Mouse (Mus musculus): ENCODE measurements at regions not wholly inside any gene's neighbourhood (a gene's known extent, or its start where the extent isn't known, plus 50 kb on each side); places are given as distances from the start of the nearest gene placed in this dataset.
A peak's percentile ranks its signal among the peaks of the same experiment; 100 is the strongest.

GRCm38 (mm10) chr12:70713499-70714280, 111.6 kb upstream of the Frmd6 start:
- peak in 1 of 2 experiments; percentile 8 for DNase-seq
- WGBS: 62% methylated on average over 18 of the region's 18 CpGs
- Histone ChIP-seq H3K27me3 (ENCODE audit: control insufficient read depth, insufficient read depth, low read length) (no peaks in the 10 kb centered on the region), H3K27ac (no peak overlapping the region; the same call in 1 of the 2 replicates), H3K79me2 (replicated peaks; ENCODE audit: control insufficient read depth, insufficient read depth, low read length) (no peaks in the 10 kb centered on the region), H3K4me1 (ENCODE audit: control insufficient read depth, insufficient read depth, low read length) (peaks cover 3% of the 10 kb centered on the region), H3K9ac (ENCODE audit: low read depth, low read length) (no peak overlapping the region), H3K4me3 (no peak overlapping the region), H3K36me3 (ENCODE audit: control insufficient read depth, insufficient read depth, low read length) (no peaks in the 10 kb centered on the region)
- intact Hi-C loops (cut with DNase I): no loop called here
- TF ChIP-seq CTCF (IDR thresholded peaks at IDR 0.05) (no peak), EP300 (IDR thresholded peaks at IDR 0.05; ENCODE audit: insufficient read depth, low read depth, low read length) (no peak), POLR2A (IDR thresholded peaks at IDR 0.05; ENCODE audit: insufficient read depth, low read depth, low read length) (no peak)

- Histone ChIP-seq H3K27ac (no peak overlapping the region), H3K79me2 (replicated peaks; ENCODE audit: control insufficient read depth, insufficient read depth, low read length) (no peaks in the 10 kb centered on the region), H3K4me3 (no peak overlapping the region), H3K9ac (ENCODE audit: low read depth, low read length) (no peak overlapping the region), H3K27me3 (ENCODE audit: control insufficient read depth, insufficient read depth, low read length) (no peaks in the 10 kb centered on the region), H3K4me1 (ENCODE audit: control insufficient read depth, insufficient read depth, low read length) (peaks cover 3% of the 10 kb centered on the region), H3K36me3 (ENCODE audit: control insufficient read depth, insufficient read depth, low read length) (peaks cover 2% of the 10 kb centered on the region; the same call in 1 of the 2 replicates)
- no peak for TF ChIP-seq CTCF (IDR thresholded peaks at IDR 0.05)
- TF ChIP-seq EP300 (IDR thresholded peaks at IDR 0.05; ENCODE audit: insufficient read depth, low read depth, low read length): no peak
- TF ChIP-seq POLR2A (IDR thresholded peaks at IDR 0.05; ENCODE audit: insufficient read depth, low read depth, low read length): no peak
- DNase-seq: no peak
- WGBS: 81% methylated on average over 11 of the region's 11 CpGs
- intact Hi-C loops (cut with DNase I): no loop called here
These were observed 111.0 kb upstream of the Frmd6 start for GRCm38 (mm10) chr12:70714281-70714679.

- no peak overlapping the region for H3K27ac ChIP-seq
- no peaks in the 10 kb centered on the region for H3K79me2 ChIP-seq (replicated peaks; ENCODE audit: control insufficient read depth, insufficient read depth, low read length)
- TF ChIP-seq CTCF (IDR thresholded peaks at IDR 0.05) (no peak), EP300 (IDR thresholded peaks at IDR 0.05; ENCODE audit: insufficient read depth, low read depth, low read length) (no peak), POLR2A (IDR thresholded peaks at IDR 0.05; ENCODE audit: insufficient read depth, low read depth, low read length) (no peak)
- peaks cover 3% of the 10 kb centered on the region; the same call in 1 of the 2 replicates for H3K36me3 ChIP-seq (ENCODE audit: control insufficient read depth, insufficient read depth, low read length)
- peaks cover 5% of the 10 kb centered on the region for H3K4me1 ChIP-seq (ENCODE audit: control insufficient read depth, insufficient read depth, low read length)
- no peak for DNase-seq
- whole genome bisulfite sequencing: 86% methylated on average over 2 of the region's 2 CpGs
- no peak overlapping the region for H3K9ac ChIP-seq (ENCODE audit: low read depth, low read length)
- no peaks in the 10 kb centered on the region for H3K27me3 ChIP-seq (ENCODE audit: control insufficient read depth, insufficient read depth, low read length)
- intact Hi-C loops (cut with DNase I): no loop called here
- H3K4me3 ChIP-seq: no peak overlapping the region
These were observed 109.5 kb upstream of the Frmd6 start for GRCm38 (mm10) chr12:70715836-70716235.

GRCm38 (mm10) chr12:70718602-70719001, 106.7 kb upstream of the Frmd6 start:
- no peak overlapping the region for H3K27ac ChIP-seq
- peaks cover 3% of the 10 kb centered on the region; the same call in 1 of the 2 replicates for H3K36me3 ChIP-seq (ENCODE audit: control insufficient read depth, insufficient read depth, low read length)
- H3K4me1 ChIP-seq (ENCODE audit: control insufficient read depth, insufficient read depth, low read length): peaks cover 2% of the 10 kb centered on the region
- no peaks in the 10 kb centered on the region for H3K79me2 ChIP-seq (replicated peaks; ENCODE audit: control insufficient read depth, insufficient read depth, low read length)
- 22% methylated on average over 1 of the region's 1 CpGs for WGBS
- no peak for DNase-seq
- H3K4me3 ChIP-seq: no peak overlapping the region
- intact Hi-C loops (cut with DNase I): no loop called here
- H3K27me3 ChIP-seq (ENCODE audit: control insufficient read depth, insufficient read depth, low read length): no peaks in the 10 kb centered on the region
- H3K9ac ChIP-seq (ENCODE audit: low read depth, low read length): no peak overlapping the region
- TF ChIP-seq CTCF (IDR thresholded peaks at IDR 0.05) (no peak), POLR2A (IDR thresholded peaks at IDR 0.05; ENCODE audit: insufficient read depth, low read depth, low read length) (no peak), EP300 (IDR thresholded peaks at IDR 0.05; ENCODE audit: insufficient read depth, low read depth, low read length) (no peak)

GRCm38 (mm10) chr12:70719255-70719654, 106.1 kb upstream of the Frmd6 start:
- H3K4me3 ChIP-seq: no peak overlapping the region
- peaks cover 3% of the 10 kb centered on the region; the same call in 1 of the 2 replicates for H3K36me3 ChIP-seq (ENCODE audit: control insufficient read depth, insufficient read depth, low read length)
- DNase-seq: peak in 1 of 2 experiments; percentile 16
- no peaks in the 10 kb centered on the region for H3K27me3 ChIP-seq (ENCODE audit: control insufficient read depth, insufficient read depth, low read length)
- no peak overlapping the region for H3K27ac ChIP-seq
- WGBS: 56% methylated on average over 4 of the region's 4 CpGs
- H3K79me2 ChIP-seq (replicated peaks; ENCODE audit: control insufficient read depth, insufficient read depth, low read length): no peaks in the 10 kb centered on the region
- H3K9ac ChIP-seq (ENCODE audit: low read depth, low read length): no peak overlapping the region
- TF ChIP-seq POLR2A (IDR thresholded peaks at IDR 0.05; ENCODE audit: insufficient read depth, low read depth, low read length): no peak
- peaks cover 2% of the 10 kb centered on the region for H3K4me1 ChIP-seq (ENCODE audit: control insufficient read depth, insufficient read depth, low read length)
- intact Hi-C loops (cut with DNase I): no loop called here

GRCm38 (mm10) chr12:70720178-70720894, 105.0 kb upstream of the Frmd6 start:
- no peaks in the 10 kb centered on the region for H3K27me3 ChIP-seq (ENCODE audit: control insufficient read depth, insufficient read depth, low read length)
- H3K4me3 ChIP-seq: no peak overlapping the region
- H3K79me2 ChIP-seq (replicated peaks; ENCODE audit: control insufficient read depth, insufficient read depth, low read length): no peaks in the 10 kb centered on the region
- WGBS: 76% methylated on average over 12 of the region's 12 CpGs
- peaks cover 2% of the 10 kb centered on the region for H3K4me1 ChIP-seq (ENCODE audit: control insufficient read depth, insufficient read depth, low read length)
- no peak overlapping the region for H3K9ac ChIP-seq (ENCODE audit: low read depth, low read length)
- TF ChIP-seq POLR2A (IDR thresholded peaks at IDR 0.05; ENCODE audit: insufficient read depth, low read depth, low read length): no peak
- peaks cover 3% of the 10 kb centered on the region; the same call in 1 of the 2 replicates for H3K36me3 ChIP-seq (ENCODE audit: control insufficient read depth, insufficient read depth, low read length)
- H3K27ac ChIP-seq: no peak overlapping the region
- intact Hi-C loops (cut with DNase I): loop anchor here (5.0 kb wide), 1 partner anchor 77 kb away; no protein-coding TSS in a partner anchor
- peak in 1 of 2 experiments; percentile 15 for DNase-seq

All from heart, adult 2 months (tissue).